Mouse (Mus musculus): ENCODE results near the gene Batf.
"Not testable (repeated sequence)": the region's sequence is repeated elsewhere in the genome, so short reads cannot be mapped to it uniquely, and the experiment has no call there.

The Batf gene

DNA sequence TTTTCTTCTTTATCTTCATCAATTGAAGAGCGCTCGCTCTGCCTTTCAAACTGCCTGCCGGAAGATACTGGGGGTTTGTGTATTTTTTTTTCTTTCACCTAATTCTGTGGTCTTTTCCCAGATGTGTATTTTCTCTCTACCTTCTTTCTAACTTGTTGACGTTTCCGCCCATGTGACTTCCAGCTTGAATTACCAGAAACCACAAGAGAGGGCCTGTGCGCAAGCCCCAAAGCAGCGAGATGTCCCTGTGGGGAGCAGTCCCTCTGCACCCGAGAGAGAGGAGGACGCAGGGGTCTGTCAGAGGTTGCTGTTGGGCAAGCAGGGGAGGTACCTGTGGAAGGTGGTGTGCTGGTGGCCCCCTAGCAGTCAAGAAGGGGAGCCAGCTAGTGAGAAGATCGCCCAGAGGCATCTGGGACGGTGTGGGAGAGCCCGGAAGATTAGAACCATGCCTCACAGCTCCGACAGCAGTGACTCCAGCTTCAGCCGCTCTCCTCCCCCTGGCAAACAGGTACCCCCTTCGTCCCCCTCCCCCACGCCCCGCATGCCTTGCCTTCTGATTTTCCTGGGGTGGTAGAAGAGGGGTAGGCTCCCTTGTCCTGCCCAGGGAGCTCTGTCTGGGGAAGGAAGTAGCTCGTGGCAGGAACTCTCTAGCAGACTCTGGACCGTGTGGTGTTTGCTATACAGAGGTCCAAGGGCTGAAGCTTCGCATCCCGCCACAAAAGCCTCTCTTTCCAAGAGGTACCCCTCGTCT lies at the start of gene Batf:
Gene Batf, plus strand, starts transcription at position 204 of the 751 bp plus-strand sequence.
- peak in 1 of 2 experiments; percentile 14 for DNase-seq (ENCODE audit: low spot score in 2 of 2)

DNA sequence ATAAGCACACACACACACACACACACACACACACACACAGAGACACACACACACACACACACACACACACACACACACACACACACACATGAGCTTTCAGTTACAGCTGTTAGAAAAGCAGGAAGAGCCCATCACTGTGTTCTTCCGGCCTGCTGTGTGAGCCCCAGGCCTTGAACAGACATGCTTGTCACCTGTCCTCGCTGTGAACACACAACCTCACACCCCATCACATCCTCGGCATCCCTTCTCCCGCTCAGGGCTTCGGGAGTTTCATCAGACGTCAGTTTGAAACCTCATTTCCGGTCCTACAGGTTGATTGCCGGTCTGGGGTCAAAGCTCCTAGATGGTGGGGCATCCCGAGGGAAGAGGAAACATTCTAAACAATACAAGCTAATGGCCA lies 48.5 kb upstream of the Batf start:
- no peak for DNase-seq (ENCODE audit: low spot score in 2 of 2)

- no peak for DNase-seq (ENCODE audit: low spot score in 2 of 2)
Observed at GRCm38 (mm10) chr12:85638541-85639325, 47.7 kb upstream of the Batf start.

- DNase-seq (ENCODE audit: low spot score in 2 of 2) = peak in 1 of 2 experiments; percentile 77
Observed at GRCm38 (mm10) chr12:85639326-85640008, 47.0 kb upstream of the Batf start.

GRCm38 (mm10) chr12:85640852-85641563 lies 45.5 kb upstream of the Batf start:
- no peak for DNase-seq (ENCODE audit: low spot score in 2 of 2)

- no peak for DNase-seq (ENCODE audit: low spot score in 2 of 2)
Observed at GRCm38 (mm10) chr12:85641564-85641931, 44.9 kb upstream of the Batf start.

- DNase-seq (ENCODE audit: low spot score in 2 of 2) = no peak
Observed at GRCm38 (mm10) chr12:85643735-85644134, 42.7 kb upstream of the Batf start.

GRCm38 (mm10) chr12:85645664-85646063 lies 40.8 kb upstream of the Batf start:
- DNase-seq (ENCODE audit: low spot score in 2 of 2) = no peak

GRCm38 (mm10) chr12:85647346-85647745 lies 39.1 kb upstream of the Batf start:
- no peak for DNase-seq (ENCODE audit: low spot score in 2 of 2)

DNA sequence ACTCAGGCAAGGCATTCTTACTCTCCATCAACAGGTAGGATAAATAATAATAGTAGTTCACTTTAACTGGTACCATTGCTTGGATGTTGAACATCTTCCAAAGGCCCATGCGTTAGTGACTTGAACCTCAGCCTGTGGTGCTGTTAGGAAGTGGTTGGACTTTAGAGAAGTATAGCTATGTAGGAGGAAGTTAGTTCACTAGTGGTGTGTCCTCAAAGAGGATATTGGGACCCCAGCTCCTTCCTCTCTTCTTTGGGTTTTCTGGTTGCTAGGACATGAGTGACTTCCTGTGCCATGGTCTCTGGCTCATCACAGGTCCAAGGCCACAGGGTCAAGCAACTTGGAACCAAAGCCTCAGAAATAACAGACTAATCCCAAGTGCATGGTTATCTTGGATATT lies 38.5 kb upstream of the Batf start:
- no peak for DNase-seq (ENCODE audit: low spot score in 2 of 2)

DNA sequence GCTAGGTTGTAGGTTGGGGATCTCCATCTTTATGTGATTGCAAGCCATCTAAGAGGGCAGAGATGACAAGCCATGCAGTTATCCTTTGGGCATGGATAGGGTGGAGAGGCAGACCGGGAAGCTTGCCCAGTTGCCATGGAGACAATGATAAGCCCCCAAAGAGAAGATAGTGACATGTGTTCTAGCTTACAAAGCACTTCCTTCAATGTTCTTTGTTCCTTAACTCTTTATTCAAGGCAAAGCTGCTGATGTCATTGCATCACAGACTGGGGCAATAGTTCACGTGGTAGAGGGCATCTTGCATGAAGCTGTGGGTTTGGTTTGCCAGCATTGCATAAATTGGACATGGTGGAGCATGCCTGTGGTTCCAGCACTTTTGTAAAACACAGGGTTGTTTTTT lies 27.1 kb upstream of the Batf start:
- DNase-seq (ENCODE audit: low spot score in 2 of 2) = no peak

GRCm38 (mm10) chr12:85660855-85661254 lies 25.6 kb upstream of the Batf start:
- no peak for DNase-seq (ENCODE audit: low spot score in 2 of 2)

DNA sequence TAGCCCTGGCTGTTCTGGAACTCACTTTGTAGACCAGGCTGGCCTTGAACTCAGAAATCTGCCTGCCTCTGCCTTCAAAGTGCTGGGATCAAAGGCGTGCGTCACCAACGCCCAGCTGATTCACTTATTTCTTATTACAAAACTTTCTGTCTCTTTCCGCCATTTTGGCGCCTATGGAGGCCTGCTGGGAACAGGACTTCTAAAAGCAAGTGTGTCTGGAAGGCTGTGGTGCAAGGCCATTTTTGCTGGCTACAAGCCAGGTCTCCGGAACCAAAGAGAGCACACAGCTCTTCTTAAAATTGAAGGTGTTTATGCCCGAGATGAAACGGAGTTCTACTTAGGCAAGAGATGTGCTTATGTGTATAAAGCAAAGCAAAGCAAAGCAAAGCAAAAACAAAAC lies 24.2 kb upstream of the Batf start:
- not testable (repeated sequence) for DNase-seq (ENCODE audit: low spot score in 2 of 2)

DNA sequence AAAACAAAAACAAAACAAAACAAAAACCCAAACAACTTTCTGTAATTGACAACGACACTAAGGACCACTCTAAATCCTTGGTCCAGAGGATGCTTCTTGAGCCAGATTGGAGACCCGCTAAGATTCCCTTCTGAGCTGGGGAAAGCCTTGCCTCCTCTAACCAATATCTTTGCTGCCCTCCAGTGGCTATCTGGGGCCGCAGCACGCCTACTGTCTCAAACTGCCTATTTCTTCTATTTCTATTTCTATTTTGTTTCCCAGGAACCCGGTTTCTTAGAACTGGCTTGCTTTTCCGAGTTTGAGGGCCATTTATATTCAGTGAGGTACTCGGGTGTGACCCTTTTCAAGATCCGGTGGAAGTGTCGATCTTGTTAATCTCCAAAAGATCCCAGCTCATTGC lies 23.6 kb upstream of the Batf start:
- peak; percentile 35 to 60 for DNase-seq (ENCODE audit: low spot score in 2 of 2)

- no peak for DNase-seq (ENCODE audit: low spot score in 2 of 2)
Observed at GRCm38 (mm10) chr12:85666112-85666511, 20.4 kb upstream of the Batf start.

GRCm38 (mm10) chr12:85667071-85667470 lies 19.4 kb upstream of the Batf start:
- DNase-seq (ENCODE audit: low spot score in 2 of 2) = no peak

GRCm38 (mm10) chr12:85668696-85669095 lies 17.8 kb upstream of the Batf start:
- DNase-seq (ENCODE audit: low spot score in 2 of 2) = no peak

DNA sequence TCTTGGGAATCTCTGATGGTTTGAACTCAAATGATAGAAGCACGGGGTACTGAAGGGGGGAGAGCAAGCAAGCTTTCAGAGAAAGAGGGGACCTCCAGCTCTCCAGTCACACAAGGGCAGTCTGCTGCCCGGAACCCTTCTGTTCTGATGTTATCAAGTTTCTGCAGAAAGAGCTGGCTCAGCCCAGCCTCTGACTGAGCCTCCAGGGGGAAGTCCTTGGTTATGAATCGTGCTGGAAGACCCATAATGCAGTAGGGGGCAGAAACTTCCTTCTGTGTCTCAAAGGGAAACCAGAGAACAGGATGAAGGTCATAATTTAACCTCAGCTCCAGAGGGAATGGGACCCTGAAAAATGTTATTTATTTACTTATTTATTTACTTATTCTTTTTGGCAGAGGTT lies 16.4 kb upstream of the Batf start:
- DNase-seq (ENCODE audit: low spot score in 2 of 2) = no peak

DNA sequence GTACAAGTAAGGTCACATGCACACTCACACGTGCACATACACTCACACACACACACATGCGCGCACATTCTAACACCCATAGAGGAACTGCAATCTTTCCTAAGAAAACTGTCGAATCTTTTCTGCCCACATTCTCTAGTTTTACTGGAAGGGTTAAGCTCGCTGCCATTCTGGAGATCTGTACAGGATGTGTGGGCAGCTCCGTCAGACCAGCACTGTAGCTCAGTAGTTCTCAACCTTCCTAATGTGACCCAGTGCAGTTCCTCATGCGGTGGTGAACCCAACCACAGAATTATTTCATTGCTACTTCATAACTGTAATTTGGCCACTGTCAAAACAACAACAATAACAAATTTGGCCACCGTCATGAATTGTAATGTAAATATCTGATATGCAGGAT lies 12.6 kb upstream of the Batf start:
- no peak for DNase-seq (ENCODE audit: low spot score in 2 of 2)

DNA sequence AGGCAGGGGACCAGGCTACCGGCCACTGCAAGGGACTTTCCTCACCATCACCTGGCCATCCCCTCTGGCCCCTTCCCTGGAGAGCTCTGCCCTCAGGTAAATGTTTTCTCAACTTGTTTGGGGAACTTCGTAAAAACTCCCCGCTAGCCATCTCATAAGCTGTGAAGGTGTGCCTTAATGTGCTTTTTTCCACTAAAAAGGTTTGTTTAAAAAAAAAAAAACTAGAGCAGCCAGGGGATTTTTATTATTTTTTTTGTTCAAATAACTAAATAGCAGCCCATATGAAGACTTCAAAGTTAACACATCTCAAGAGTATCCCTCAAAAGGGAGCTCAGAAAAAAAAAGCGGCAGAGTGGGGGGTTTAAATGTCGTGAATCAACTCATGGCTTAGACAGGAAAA lies 7.4 kb upstream of the Batf start:
- no peak for DNase-seq (ENCODE audit: low spot score in 2 of 2)

- DNase-seq (ENCODE audit: low spot score in 2 of 2) = no peak
Observed at GRCm38 (mm10) chr12:85679808-85680207, 6.7 kb upstream of the Batf start.

DNA sequence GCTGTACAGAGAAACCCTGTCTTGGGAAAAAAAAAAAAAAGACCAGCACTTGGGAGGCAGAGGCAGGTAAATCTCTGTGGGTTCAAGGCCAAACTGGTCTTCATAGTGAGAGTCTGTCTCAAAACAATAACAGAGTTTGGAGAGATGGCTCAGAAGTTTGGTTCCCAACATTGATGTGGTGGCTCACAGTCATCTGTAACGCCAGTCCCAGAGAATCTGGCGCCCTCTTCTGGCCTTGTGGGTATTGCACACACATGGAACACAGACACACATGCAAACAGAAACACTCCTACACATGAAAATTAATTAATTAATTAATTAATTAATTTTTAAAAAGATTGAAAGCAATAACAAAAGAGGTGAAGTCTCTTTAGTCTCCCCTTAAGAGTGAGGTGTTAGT lies 4.1 kb upstream of the Batf start:
- no peak for DNase-seq (ENCODE audit: low spot score in 2 of 2)

Measured in urinary bladder, adult 18-20 months (tissue).